Mouse (Mus musculus) neural tube, embryonic 14.5 days (tissue): ENCODE data around the gene Hk3. TPM values are rescaled to one million over a fixed set of nuclear protein-coding genes. Genes with fewer than 3 reads are reported as not detected.

Source experiments
- ATAC-seq: fragments of 200-750 bp; cut with Nextera tagmentation; 2 replicates; pipeline ENCODE4 v1.8.0; 2017; ENCODE audit warnings: low read depth, mild to moderate bottlenecking, moderate TSS enrichment, moderate library complexity
- H3K27ac ChIP-seq: fragments of 300-500 bp; sonication (generic); 2 replicates; pipeline ENCODE4 v1.5.1; 2014; ENCODE audit warnings: low read depth, mild to moderate bottlenecking, control low read depth, low read length, moderate library complexity, mixed read lengths
- H3K27me3 ChIP-seq: fragments of 300-500 bp; sonication (generic); 2 replicates; pipeline ENCODE4 v1.6.1; 2014; ENCODE audit warnings: low read length; ENCODE audit not compliant: control insufficient read depth, insufficient read depth
- H3K36me3 ChIP-seq: fragments of 300-500 bp; sonication (generic); 2 replicates; pipeline ENCODE4 v1.6.1; 2014; ENCODE audit warnings: low read length, mixed read lengths; ENCODE audit not compliant: control insufficient read depth, insufficient read depth
- H3K4me1 ChIP-seq: fragments of 300-500 bp; sonication (generic); 2 replicates; pipeline ENCODE4 v1.6.1; 2014; ENCODE audit warnings: low read length; ENCODE audit not compliant: control insufficient read depth, insufficient read depth
- H3K4me2 ChIP-seq: fragments of 300-500 bp; sonication (generic); 2 replicates; pipeline ENCODE4 v1.6.1; 2014; ENCODE audit warnings: mild to moderate bottlenecking, low read depth, low read length, control low read depth
- H3K4me3 ChIP-seq: fragments of 300-500 bp; sonication (generic); 2 replicates; pipeline ENCODE4 v1.5.1; 2014; ENCODE audit warnings: low read depth, low read length, control low read depth, mixed read lengths
- H3K9ac ChIP-seq: fragments of 300-500 bp; sonication (generic); replicated peaks from 2 replicates; pipeline ENCODE4 v1.6.1; 2014; ENCODE audit warnings: low read depth, mild to moderate bottlenecking, control low read depth, low read length, mixed read lengths
- H3K9me3 ChIP-seq: fragments of 300-500 bp; sonication (generic); 2 replicates; pipeline ENCODE4 v1.6.1; 2016; ENCODE audit warnings: low read length; ENCODE audit not compliant: control insufficient read depth
- WGBS: fragments of 180-500 bp; shearing (Covaris S2); extraction: QIAGEN DNeasy Blood & Tissue Kit; methylation state at CpG from one replicate; pipeline ENCODE4 v1.1.7; 2014; 5-methylcytosine and 5-hydroxymethylcytosine counted together
- polyA plus RNA-seq: library from polyadenylated mRNA; unstranded; fragments of >200 nt; fragmentation: Nextera tagmentation; extraction: Ambion mirVana; gene quantifications from 2 replicates; pipeline ENCODE4 v1.2.1, GENCODE M21; 2014

Gene Hk3
- polyA plus RNA-seq, 1 experiment from 2014 or later, result 0.13 TPM

GRCm38 (mm10) chr13:55008589-55008988, 12.6 kb downstream of the Hk3 start:
- H3K4me2 ChIP-seq, result no peak overlapping the region
- WGBS, result 36% methylated on average over 6 of the region's 6 CpGs
- no peak overlapping the region for H3K4me3 ChIP-seq
- no peak overlapping the region for H3K9ac ChIP-seq
- H3K27me3 ChIP-seq, result no peaks in the 10 kb centered on the region
- peaks cover 8% of the 10 kb centered on the region for H3K4me1 ChIP-seq
- H3K9me3 ChIP-seq, result no peaks in the 10 kb centered on the region
- H3K27ac ChIP-seq, result no peak overlapping the region
- ATAC-seq, result peak; percentile 57
- no peaks in the 10 kb centered on the region for H3K36me3 ChIP-seq

- ATAC-seq, result no peak
- no peak overlapping the region for H3K4me2 ChIP-seq
- H3K27ac ChIP-seq, result no peak overlapping the region
- no peaks in the 10 kb centered on the region for H3K9me3 ChIP-seq
- 64% methylated on average over 7 of the region's 7 CpGs for WGBS
- H3K36me3 ChIP-seq, result no peaks in the 10 kb centered on the region
- H3K4me1 ChIP-seq, result peaks cover 8% of the 10 kb centered on the region
- H3K9ac ChIP-seq, result no peak overlapping the region
- H3K27me3 ChIP-seq, result no peaks in the 10 kb centered on the region
- no peak overlapping the region for H3K4me3 ChIP-seq
Observed at GRCm38 (mm10) chr13:55006415-55006742, 14.8 kb downstream of the Hk3 start.

- WGBS, result 61% methylated on average over 31 of the region's 31 CpGs
- H3K9me3 ChIP-seq, result no peaks in the 10 kb centered on the region
- H3K4me1 ChIP-seq, result peaks cover 8% of the 10 kb centered on the region
- H3K27ac ChIP-seq, result no peak overlapping the region
- H3K9ac ChIP-seq, result no peak overlapping the region
- no peaks in the 10 kb centered on the region for H3K27me3 ChIP-seq
- H3K36me3 ChIP-seq, result no peaks in the 10 kb centered on the region
- no peak overlapping the region for H3K4me2 ChIP-seq
- no peak for ATAC-seq
- H3K4me3 ChIP-seq, result no peak overlapping the region
Observed at GRCm38 (mm10) chr13:55005691-55006414, 15.3 kb downstream of the Hk3 start.

- no peaks in the 10 kb centered on the region for H3K36me3 ChIP-seq
- 73% methylated on average over 11 of the region's 11 CpGs for WGBS
- no peak for ATAC-seq
- no peaks in the 10 kb centered on the region for H3K27me3 ChIP-seq
- H3K4me3 ChIP-seq, result no peak overlapping the region
- H3K27ac ChIP-seq, result no peak overlapping the region
- no peak overlapping the region for H3K4me2 ChIP-seq
- no peak overlapping the region for H3K9ac ChIP-seq
- no peaks in the 10 kb centered on the region for H3K9me3 ChIP-seq
- peaks cover 8% of the 10 kb centered on the region for H3K4me1 ChIP-seq
Observed at GRCm38 (mm10) chr13:55004646-55005045, 16.5 kb downstream of the Hk3 start.

- Histone ChIP-seq H3K4me3 (no peak overlapping the region), H3K36me3 (no peaks in the 10 kb centered on the region), H3K27ac (no peak overlapping the region), H3K27me3 (no peaks in the 10 kb centered on the region), H3K4me2 (no peak overlapping the region), H3K4me1 (no peaks in the 10 kb centered on the region), H3K9ac (no peak overlapping the region), H3K9me3 (no peaks in the 10 kb centered on the region)
- ATAC-seq, result no peak
- WGBS, result 86% methylated on average over 10 of the region's 10 CpGs
Observed at GRCm38 (mm10) chr13:55002090-55002489, 19.1 kb downstream of the Hk3 start.

GRCm38 (mm10) chr13:55000433-55000832, 20.8 kb downstream of the Hk3 start:
- no peaks in the 10 kb centered on the region for H3K4me1 ChIP-seq
- H3K36me3 ChIP-seq, result no peaks in the 10 kb centered on the region
- H3K9ac ChIP-seq, result no peak overlapping the region
- H3K27me3 ChIP-seq, result no peaks in the 10 kb centered on the region
- no peak overlapping the region for H3K4me3 ChIP-seq
- no peak for ATAC-seq
- H3K9me3 ChIP-seq, result no peaks in the 10 kb centered on the region
- WGBS, result 91% methylated on average over 10 of the region's 10 CpGs
- no peak overlapping the region for H3K27ac ChIP-seq
- no peak overlapping the region for H3K4me2 ChIP-seq

- ATAC-seq, result no peak
- H3K4me3 ChIP-seq, result no peak overlapping the region
- no peaks in the 10 kb centered on the region for H3K27me3 ChIP-seq
- 84% methylated on average over 8 of the region's 8 CpGs for WGBS
- H3K9ac ChIP-seq, result no peak overlapping the region
- no peaks in the 10 kb centered on the region for H3K36me3 ChIP-seq
- H3K9me3 ChIP-seq, result no peaks in the 10 kb centered on the region
- H3K27ac ChIP-seq, result no peak overlapping the region
- H3K4me1 ChIP-seq, result 0 out of 2 replicates have a peak, but pooled peaks cover 8% of the 10 kb centered on the region
- H3K4me2 ChIP-seq, result no peak overlapping the region
Observed at GRCm38 (mm10) chr13:54997568-54997967, 23.6 kb downstream of the Hk3 start.

GRCm38 (mm10) chr13:54995161-54995560, 26.0 kb downstream of the Hk3 start:
- Histone ChIP-seq H3K36me3 (no peaks in the 10 kb centered on the region), H3K4me2 (no peak overlapping the region), H3K9ac (no peak overlapping the region), H3K4me1 (0 out of 2 replicates have a peak, but pooled peaks cover 8% of the 10 kb centered on the region), H3K27me3 (no peaks in the 10 kb centered on the region; the same call in 1 of the 2 replicates), H3K4me3 (no peak overlapping the region), H3K9me3 (no peaks in the 10 kb centered on the region), H3K27ac (no peak overlapping the region)
- WGBS, result 45% methylated on average over 5 of the region's 6 CpGs
- ATAC-seq, result no peak

GRCm38 (mm10) chr13:54994576-54994975, 26.6 kb downstream of the Hk3 start:
- H3K4me2 ChIP-seq, result no peak overlapping the region
- H3K36me3 ChIP-seq, result no peaks in the 10 kb centered on the region
- H3K9me3 ChIP-seq, result no peaks in the 10 kb centered on the region
- H3K27me3 ChIP-seq, result no peaks in the 10 kb centered on the region; the same call in 1 of the 2 replicates
- ATAC-seq, result peak; percentile 24; the same call in 1 of the 2 replicates
- no peak overlapping the region for H3K4me3 ChIP-seq
- 3% methylated on average over 4 of the region's 4 CpGs for WGBS
- H3K4me1 ChIP-seq, result 0 out of 2 replicates have a peak, but pooled peaks cover 8% of the 10 kb centered on the region
- H3K27ac ChIP-seq, result peak overlapping the region; percentile 22; the same call in 1 of the 2 replicates
- no peak overlapping the region for H3K9ac ChIP-seq
